Mouse (Mus musculus): Measurements from ENCODE around the gene Amdhd1. TPM values are rescaled to one million over a fixed set of nuclear protein-coding genes. Genes with fewer than 3 reads are reported as not detected.
A peak's percentile ranks its signal among the peaks of the same experiment; 100 is the strongest.

Amdhd1 gene
- polyA plus RNA-seq, 2 experiments: 5.7 to 9.7 TPM

GRCm38 (mm10) chr10:93548991-93549390, 9.2 kb upstream of the Amdhd1 start:
- TF ChIP-seq EP300 (IDR thresholded peaks at IDR 0.05; ENCODE audit: low read depth) (no peak), CTCF (IDR thresholded peaks at IDR 0.05; ENCODE audit: low read depth) (peak; percentile 92)
- no peaks in the 10 kb centered on the region for H3K36me3 ChIP-seq (replicated peaks; ENCODE audit: control insufficient read depth, insufficient read depth, low read depth)
- H3K27ac ChIP-seq: no peak overlapping the region
- peaks cover 0 to 2% of the 10 kb centered on the region in 2 experiments; a peak in 1 of 4 replicates for H3K4me1 ChIP-seq (replicated peaks; ENCODE audit: control insufficient read depth in 2 of 2, insufficient read depth in 2 of 2, low read length in 1 of 2)
- H3K9ac ChIP-seq (replicated peaks): no peak overlapping the region
- no peaks in the 10 kb centered on the region for H3K9me3 ChIP-seq (ENCODE audit: control insufficient read depth, low read length)
- 10% methylated on average over 7 of the region's 7 CpGs for WGBS (ENCODE audit: insufficient replicate concordance)
- H3K4me2 ChIP-seq (ENCODE audit: low read depth): no peak overlapping the region
- no peaks in the 10 kb centered on the region for H3K27me3 ChIP-seq (ENCODE audit: control insufficient read depth, insufficient read depth, low read length)
- DNase-seq (ENCODE audit: low read depth in 3 of 3, low spot score in 3 of 3) (peak; percentile 34 to 41 (median 34)), ATAC-seq (ENCODE audit: insufficient read depth) (no peak)
- H3K4me3 ChIP-seq (ENCODE audit: insufficient read depth in 1 of 2, low read depth in 2 of 2, low read length in 2 of 2): no peak overlapping the region

DNA sequence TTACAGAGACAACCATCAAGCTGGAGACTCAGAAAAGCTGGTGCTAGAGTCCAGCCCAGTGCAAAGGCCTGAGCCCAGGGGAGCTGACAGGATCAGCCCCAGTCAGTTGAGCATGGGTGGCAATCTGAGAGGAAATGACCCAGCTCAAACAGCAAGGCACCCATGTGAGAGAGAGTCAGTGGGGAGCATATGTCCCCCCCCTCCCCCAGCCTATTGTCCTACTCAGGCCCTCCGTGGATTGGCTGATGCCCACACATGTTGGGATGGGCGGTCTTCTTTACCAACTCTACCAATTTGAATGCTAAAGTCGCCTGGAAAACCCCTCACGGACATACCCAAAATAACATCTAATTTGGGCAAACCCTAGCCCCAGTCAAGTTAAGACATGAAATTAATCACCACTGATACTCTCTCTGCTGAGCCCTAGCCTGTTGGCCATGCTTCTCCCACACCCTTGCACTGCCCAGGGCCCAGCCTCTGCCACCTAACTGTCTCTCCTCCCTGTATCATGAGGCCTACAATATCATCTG, 8.0 kb upstream of the Amdhd1 start:
- Histone ChIP-seq H3K4me2 (ENCODE audit: low read depth) (no peak overlapping the region), H3K9me3 (ENCODE audit: control insufficient read depth, low read length) (no peaks in the 10 kb centered on the region), H3K4me3 (ENCODE audit: insufficient read depth in 1 of 2, low read depth in 2 of 2, low read length in 2 of 2) (no peak overlapping the region), H3K27me3 (ENCODE audit: control insufficient read depth, insufficient read depth, low read length) (no peaks in the 10 kb centered on the region), H3K9ac (replicated peaks) (no peak overlapping the region), H3K36me3 (replicated peaks; ENCODE audit: control insufficient read depth, insufficient read depth, low read depth) (no peaks in the 10 kb centered on the region), H3K27ac (no peak overlapping the region), H3K4me1 (replicated peaks; ENCODE audit: control insufficient read depth in 2 of 2, insufficient read depth in 2 of 2, low read length in 1 of 2) (peaks cover 0 to 2% of the 10 kb centered on the region in 2 experiments; a peak in 1 of 4 replicates)
- TF ChIP-seq EP300 (IDR thresholded peaks at IDR 0.05; ENCODE audit: low read depth) (no peak), CTCF (IDR thresholded peaks at IDR 0.05; ENCODE audit: low read depth) (no peak)
- ATAC-seq (ENCODE audit: insufficient read depth) (no peak), DNase-seq (ENCODE audit: low read depth in 3 of 3, low spot score in 3 of 3) (no peak)
- 71% methylated on average over 4 of the region's 4 CpGs for WGBS (ENCODE audit: insufficient replicate concordance)

- Histone ChIP-seq H3K36me3 (replicated peaks; ENCODE audit: control insufficient read depth, insufficient read depth, low read depth) (no peaks in the 10 kb centered on the region), H3K4me3 (ENCODE audit: insufficient read depth in 1 of 2, low read depth in 2 of 2, low read length in 2 of 2) (no peak overlapping the region), H3K9me3 (ENCODE audit: control insufficient read depth, low read length) (no peaks in the 10 kb centered on the region), H3K4me2 (ENCODE audit: low read depth) (no peak overlapping the region), H3K27ac (no peak overlapping the region), H3K27me3 (ENCODE audit: control insufficient read depth, insufficient read depth, low read length) (no peaks in the 10 kb centered on the region), H3K9ac (replicated peaks) (no peak overlapping the region), H3K4me1 (replicated peaks; ENCODE audit: control insufficient read depth in 2 of 2, insufficient read depth in 2 of 2, low read length in 1 of 2) (peaks cover 0 to 11% of the 10 kb centered on the region in 2 experiments; a peak in 2 of 4 replicates)
- no peak for DNase-seq (ENCODE audit: low read depth in 3 of 3, low spot score in 3 of 3)
- ATAC-seq (ENCODE audit: insufficient read depth): no peak
- 57% methylated on average over 5 of the region's 5 CpGs for WGBS (ENCODE audit: insufficient replicate concordance)
- TF ChIP-seq CTCF (IDR thresholded peaks at IDR 0.05; ENCODE audit: low read depth) (no peak), EP300 (IDR thresholded peaks at IDR 0.05; ENCODE audit: low read depth) (no peak)
Observed at GRCm38 (mm10) chr10:93544172-93544571, 4.3 kb upstream of the Amdhd1 start.

DNA sequence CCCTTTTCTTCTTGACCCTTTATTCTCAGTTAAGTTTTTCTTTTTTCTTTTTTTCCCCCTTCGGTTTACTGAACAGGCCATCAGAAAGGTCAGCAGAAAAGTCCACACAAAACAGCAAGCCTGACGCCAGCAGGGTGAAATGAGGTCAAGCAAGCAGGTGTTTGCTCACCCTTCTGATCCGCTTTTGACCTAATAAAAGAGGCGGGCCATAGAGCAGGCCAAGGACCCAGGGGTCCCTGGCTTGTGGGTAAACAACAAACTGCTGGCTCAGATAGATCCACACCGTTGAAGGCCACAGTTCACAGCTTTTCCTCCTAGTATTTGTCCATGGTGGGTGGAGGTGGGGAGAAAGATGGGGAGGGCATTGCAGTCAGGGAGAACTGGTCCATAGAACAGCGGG, 3.3 kb upstream of the Amdhd1 start:
- WGBS (ENCODE audit: insufficient replicate concordance): 51% methylated on average over 6 of the region's 6 CpGs
- TF ChIP-seq CTCF (IDR thresholded peaks at IDR 0.05; ENCODE audit: low read depth) (no peak), EP300 (IDR thresholded peaks at IDR 0.05; ENCODE audit: low read depth) (no peak)
- no peak overlapping the region for H3K4me3 ChIP-seq (ENCODE audit: insufficient read depth in 1 of 2, low read depth in 2 of 2, low read length in 2 of 2)
- H3K4me1 ChIP-seq (replicated peaks; ENCODE audit: control insufficient read depth in 2 of 2, insufficient read depth in 2 of 2, low read length in 1 of 2): peaks cover 0 to 11% of the 10 kb centered on the region in 2 experiments; a peak in 2 of 4 replicates
- no peak for ATAC-seq (ENCODE audit: insufficient read depth)
- H3K27ac ChIP-seq: no peak overlapping the region
- DNase-seq (ENCODE audit: low read depth in 3 of 3, low spot score in 3 of 3): no peak
- no peaks in the 10 kb centered on the region for H3K9me3 ChIP-seq (ENCODE audit: control insufficient read depth, low read length)
- no peaks in the 10 kb centered on the region for H3K36me3 ChIP-seq (replicated peaks; ENCODE audit: control insufficient read depth, insufficient read depth, low read depth)
- no peaks in the 10 kb centered on the region for H3K27me3 ChIP-seq (ENCODE audit: control insufficient read depth, insufficient read depth, low read length)
- H3K4me2 ChIP-seq (ENCODE audit: low read depth): no peak overlapping the region
- no peak overlapping the region for H3K9ac ChIP-seq (replicated peaks)

- ATAC-seq (ENCODE audit: insufficient read depth) (no peak), DNase-seq (ENCODE audit: low read depth in 3 of 3, low spot score in 3 of 3) (no peak)
- Histone ChIP-seq H3K27ac (no peak overlapping the region), H3K9me3 (ENCODE audit: control insufficient read depth, low read length) (no peaks in the 10 kb centered on the region), H3K4me3 (ENCODE audit: insufficient read depth in 1 of 2, low read depth in 2 of 2, low read length in 2 of 2) (no peak overlapping the region), H3K9ac (replicated peaks) (no peak overlapping the region), H3K4me1 (replicated peaks; ENCODE audit: control insufficient read depth in 2 of 2, insufficient read depth in 2 of 2, low read length in 1 of 2) (peaks cover 0 to 11% of the 10 kb centered on the region in 2 experiments; a peak in 2 of 4 replicates), H3K36me3 (replicated peaks; ENCODE audit: control insufficient read depth, insufficient read depth, low read depth) (no peaks in the 10 kb centered on the region), H3K4me2 (ENCODE audit: low read depth) (no peak overlapping the region), H3K27me3 (ENCODE audit: control insufficient read depth, insufficient read depth, low read length) (no peaks in the 10 kb centered on the region)
- 45% methylated on average over 4 of the region's 4 CpGs for WGBS (ENCODE audit: insufficient replicate concordance)
- TF ChIP-seq CTCF (IDR thresholded peaks at IDR 0.05; ENCODE audit: low read depth) (no peak), EP300 (IDR thresholded peaks at IDR 0.05; ENCODE audit: low read depth) (no peak)
Observed at GRCm38 (mm10) chr10:93542356-93542755, 2.5 kb upstream of the Amdhd1 start.

All from liver, embryonic 14.5 days (tissue).